Mouse (Mus musculus) G1E (cell line): Measurements from ENCODE around the gene Gm49027.

Source experiments
- CTCF ChIP-seq: IDR thresholded peaks from 2 replicates; pipeline ENCODE4 v1.5.1; 2012; ENCODE audit warnings: low read depth, low read length, inconsistent platforms, mixed read lengths
- GATA1 ChIP-seq: IDR thresholded peaks from 2 replicates; pipeline ENCODE4 v1.6.1; 2012; ENCODE audit warnings: borderline replicate concordance, low read length, inconsistent platforms, mixed read lengths
- POLR2AphosphoS5 ChIP-seq: IDR thresholded peaks from 2 replicates; pipeline ENCODE4 v1.6.1; 2012; ENCODE audit warnings: low read depth, low read length, inconsistent platforms; ENCODE audit not compliant: insufficient replicate concordance
- TAL1 ChIP-seq: conservative IDR thresholded peaks from 2 replicates; pipeline ENCODE4 v1.6.1; 2012; ENCODE audit warnings: low read depth, low read length, inconsistent platforms, mixed read lengths

GRCm38 (mm10) chr5:123528641-123529040, 3.4 kb upstream of the Gm49027 start:
- TF ChIP-seq TAL1 = no peak
- TF ChIP-seq CTCF = no peak
- no peak for TF ChIP-seq GATA1
- TF ChIP-seq POLR2AphosphoS5 = no peak
